Mouse (Mus musculus) heart, postnatal 4 days (tissue): Measurements from ENCODE around the gene Gm8300. TPM values are rescaled to one million over a fixed set of nuclear protein-coding genes. Genes with fewer than 3 reads are reported as not detected.
"Not testable (repeated sequence)": the region's sequence is repeated elsewhere in the genome, so short reads cannot be mapped to it uniquely, and the experiment has no call there.

Source experiments
- DNase-seq: peaks from one replicate; pipeline ENCODE4 v3.0.0; 2021
- total RNA-seq, 2 experiments: library from RNA; stranded (reverse); gene quantifications; 2 replicates each; pipeline ENCODE4 v1.2.3; 2021

Gm8300 gene
- total RNA-seq = not detected

- not testable (repeated sequence) for DNase-seq
Observed at GRCm38 (mm10) chr12:87514016-87514415, at the start of gene Gm8300. TSS of gene Gm8300 (plus strand) at chr12:87514316.

- DNase-seq = no peak
Observed at GRCm38 (mm10) chr12:87464678-87465297, 49.3 kb upstream of the Gm8300 start.

GRCm38 (mm10) chr12:87470263-87471136, 43.6 kb upstream of the Gm8300 start:
- no peak for DNase-seq

- no peak for DNase-seq
Observed at GRCm38 (mm10) chr12:87471421-87471963, 42.6 kb upstream of the Gm8300 start.

GRCm38 (mm10) chr12:87471964-87472786, 41.9 kb upstream of the Gm8300 start, which contains the start of gene Snw1:
TSS of gene Snw1 (minus strand) at chr12:87472274.
- DNase-seq = peak; percentile 95

GRCm38 (mm10) chr12:87474756-87475155, 39.4 kb upstream of the Gm8300 start:
- DNase-seq = no peak

- DNase-seq = not testable (repeated sequence)
Observed at GRCm38 (mm10) chr12:87482482-87482881, 31.6 kb upstream of the Gm8300 start.

- not testable (repeated sequence) for DNase-seq
Observed at GRCm38 (mm10) chr12:87488683-87489082, 25.4 kb upstream of the Gm8300 start.

GRCm38 (mm10) chr12:87494421-87494820, 19.7 kb upstream of the Gm8300 start, which contains the start of gene Gm5788:
TSS of gene Gm5788 (plus strand) at chr12:87494721.
- not testable (repeated sequence) for DNase-seq

- not testable (repeated sequence) for DNase-seq
Observed at GRCm38 (mm10) chr12:87519616-87520015, 5.5 kb downstream of the Gm8300 start.

GRCm38 (mm10) chr12:87543927-87544326, 29.8 kb downstream of the Gm8300 start:
- no peak for DNase-seq

- DNase-seq = not testable (repeated sequence)
Observed at GRCm38 (mm10) chr12:87550628-87551027, 36.5 kb downstream of the Gm8300 start.

Other genes with a start within 250 kb of the Gm8300 start
- gene Vipas39, start 248.1 kb upstream of the Gm8300 start, total RNA-seq = 10 to 100 TPM; 28.1 to 28.4 TPM
- 100 to 1,000 TPM in 1 of 2 experiments, 10 to 100 TPM in 1; 99.4 to 101 TPM for gene Ahsa1, start 247.8 kb upstream of the Gm8300 start, total RNA-seq
- 1 to 10 TPM in 1 of 2 experiments, under 1 TPM in 1; 0.52 to 1.0 TPM for gene Ism2, start 214.6 kb upstream of the Gm8300 start, total RNA-seq
- gene Sptlc2, start 126.0 kb upstream of the Gm8300 start, total RNA-seq = 10 to 100 TPM; 65.1 to 68.9 TPM
- 100 to 1,000 TPM; 157 to 172 TPM for gene Slirp, start 70.4 kb upstream of the Gm8300 start, total RNA-seq
- 10 to 100 TPM; 14.9 to 15.6 TPM for gene Alkbh1, start 70.3 kb upstream of the Gm8300 start, total RNA-seq
- 10 to 100 TPM; 49.2 to 49.3 TPM for gene Snw1, start 42.0 kb upstream of the Gm8300 start, total RNA-seq
- gene Gm5788, start 19.6 kb upstream of the Gm8300 start, total RNA-seq = not detected
- not detected for gene Oog1, start 88.4 kb downstream of the Gm8300 start, total RNA-seq
- not detected for gene Gm4027, start 104.6 kb downstream of the Gm8300 start, total RNA-seq
- not detected for gene Gm16381, start 130.3 kb downstream of the Gm8300 start, total RNA-seq